Mouse (Mus musculus) forebrain, embryonic 14.5 days (tissue): ENCODE data around the gene Slc25a33. TPM values are rescaled to one million over a fixed set of nuclear protein-coding genes. Genes with fewer than 3 reads are reported as not detected.

Source experiments
- ATAC-seq: fragments of 200-750 bp; cut with Nextera tagmentation; 2 replicates; pipeline ENCODE4 v1.8.0; 2017; ENCODE audit warnings: mild to moderate bottlenecking, moderate library complexity
- DNase-seq: peaks from one replicate; pipeline ENCODE4 v3.0.0-alpha.2; 2015; ENCODE audit warnings: low spot score
- H3K27ac ChIP-seq: fragments of 300-500 bp; sonication (generic); 2 replicates; pipeline ENCODE4 v1.5.1; 2014; ENCODE audit warnings: low read depth, mild to moderate bottlenecking, control low read depth, low read length, moderate library complexity
- H3K27me3 ChIP-seq: fragments of 300-500 bp; sonication (generic); replicated peaks from 2 replicates; pipeline ENCODE4 v1.6.1; 2014; ENCODE audit warnings: low read length, control low read depth, mixed read lengths; ENCODE audit not compliant: control insufficient read depth, insufficient read depth
- H3K36me3 ChIP-seq: fragments of 300-500 bp; sonication (generic); 2 replicates; pipeline ENCODE4 v1.6.1; 2014; ENCODE audit warnings: low read length, control low read depth; ENCODE audit not compliant: control insufficient read depth, insufficient read depth
- H3K4me1 ChIP-seq: fragments of 300-500 bp; sonication (generic); 2 replicates; pipeline ENCODE4 v1.6.1; 2014; ENCODE audit warnings: antibody characterized with exemption, low read length, control low read depth; ENCODE audit not compliant: control insufficient read depth, insufficient read depth
- H3K4me2 ChIP-seq: fragments of 300-500 bp; sonication (generic); 2 replicates; pipeline ENCODE4 v1.6.1; 2014; ENCODE audit warnings: mild to moderate bottlenecking, control low read depth, low read length
- H3K4me3 ChIP-seq: fragments of 300-500 bp; sonication (generic); 2 replicates; pipeline ENCODE4 v1.5.1; 2014; ENCODE audit warnings: low read depth, low read length, control low read depth
- H3K9ac ChIP-seq: fragments of 300-500 bp; sonication (generic); 2 replicates; pipeline ENCODE4 v1.6.1; 2014; ENCODE audit warnings: mild to moderate bottlenecking, low read length, control low read depth, moderate library complexity
- H3K9me3 ChIP-seq: fragments of 300-500 bp; sonication (generic); replicated peaks from 2 replicates; pipeline ENCODE4 v1.6.1; 2016; ENCODE audit warnings: low read length, control low read depth, mixed read lengths; ENCODE audit not compliant: control insufficient read depth
- WGBS: fragments of 180-500 bp; shearing (Covaris S2); extraction: QIAGEN DNeasy Blood & Tissue Kit; methylation state at CpG from one replicate; pipeline ENCODE4 v1.1.7; 2014; 5-methylcytosine and 5-hydroxymethylcytosine counted together
- polyA plus RNA-seq: library from polyadenylated mRNA; unstranded; fragments of >200 nt; fragmentation: Nextera tagmentation; extraction: Ambion mirVana; gene quantifications from 2 replicates; pipeline ENCODE4 v1.2.1, GENCODE M21; 2014

Slc25a33 gene
- polyA plus RNA-seq, 1 experiment from 2014 or later = 20.4 TPM

DNA sequence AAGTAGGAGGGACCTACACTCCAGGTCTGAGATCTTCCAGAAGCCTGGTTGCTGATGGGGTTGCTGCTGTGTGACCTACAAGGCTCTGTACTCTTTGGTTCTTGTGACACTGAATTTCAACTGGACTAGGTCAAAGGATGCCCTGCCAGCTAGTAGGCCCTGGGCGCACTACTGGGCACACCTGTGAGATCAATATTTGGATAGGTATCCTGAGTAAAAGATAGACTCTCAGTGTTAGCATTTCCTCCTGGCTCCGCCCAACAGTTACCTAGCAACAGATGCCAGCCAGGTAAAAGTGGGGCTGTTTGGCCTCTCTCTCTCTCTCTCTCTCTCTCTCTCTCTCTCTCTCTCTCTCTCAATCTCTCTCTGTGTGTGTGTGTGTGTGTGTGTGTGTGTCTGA is 16.9 kb upstream of the Slc25a33 start:
- Histone ChIP-seq H3K9me3 (no peaks in the 10 kb centered on the region), H3K36me3 (no peaks in the 10 kb centered on the region), H3K27ac (no peak overlapping the region), H3K4me1 (no peaks in the 10 kb centered on the region), H3K9ac (no peak overlapping the region), H3K4me3 (no peak overlapping the region), H3K4me2 (no peak overlapping the region), H3K27me3 (no peaks in the 10 kb centered on the region)
- WGBS = 90% methylated on average over 2 of the region's 2 CpGs
- DNase-seq (no peak), ATAC-seq (no peak)

DNA sequence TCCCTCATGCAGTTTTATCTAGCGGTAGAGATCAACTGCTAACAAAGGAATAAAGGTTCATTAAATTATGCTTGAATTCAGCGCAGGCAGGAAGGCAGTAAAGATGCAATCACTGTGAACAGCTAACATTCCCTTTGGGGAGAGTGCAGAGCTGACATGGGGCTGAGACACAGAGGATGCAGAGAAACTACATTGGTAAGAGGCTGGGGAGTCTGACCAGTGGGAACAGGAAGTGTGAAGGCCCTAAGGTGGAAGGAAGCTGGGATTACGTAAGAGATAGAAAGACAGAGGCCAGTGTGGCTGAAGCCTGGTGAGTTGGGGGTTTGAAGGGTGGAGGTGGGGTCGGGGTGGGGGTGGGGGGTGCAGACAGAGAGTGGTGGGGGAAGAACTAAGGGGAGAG is 16.5 kb upstream of the Slc25a33 start:
- ATAC-seq (no peak), DNase-seq (no peak)
- Histone ChIP-seq H3K36me3 (no peaks in the 10 kb centered on the region), H3K4me3 (no peak overlapping the region), H3K27ac (no peak overlapping the region), H3K9me3 (no peaks in the 10 kb centered on the region), H3K27me3 (no peaks in the 10 kb centered on the region), H3K4me1 (no peaks in the 10 kb centered on the region), H3K4me2 (no peak overlapping the region), H3K9ac (no peak overlapping the region)
- WGBS = 78% methylated on average over 4 of the region's 4 CpGs

DNA sequence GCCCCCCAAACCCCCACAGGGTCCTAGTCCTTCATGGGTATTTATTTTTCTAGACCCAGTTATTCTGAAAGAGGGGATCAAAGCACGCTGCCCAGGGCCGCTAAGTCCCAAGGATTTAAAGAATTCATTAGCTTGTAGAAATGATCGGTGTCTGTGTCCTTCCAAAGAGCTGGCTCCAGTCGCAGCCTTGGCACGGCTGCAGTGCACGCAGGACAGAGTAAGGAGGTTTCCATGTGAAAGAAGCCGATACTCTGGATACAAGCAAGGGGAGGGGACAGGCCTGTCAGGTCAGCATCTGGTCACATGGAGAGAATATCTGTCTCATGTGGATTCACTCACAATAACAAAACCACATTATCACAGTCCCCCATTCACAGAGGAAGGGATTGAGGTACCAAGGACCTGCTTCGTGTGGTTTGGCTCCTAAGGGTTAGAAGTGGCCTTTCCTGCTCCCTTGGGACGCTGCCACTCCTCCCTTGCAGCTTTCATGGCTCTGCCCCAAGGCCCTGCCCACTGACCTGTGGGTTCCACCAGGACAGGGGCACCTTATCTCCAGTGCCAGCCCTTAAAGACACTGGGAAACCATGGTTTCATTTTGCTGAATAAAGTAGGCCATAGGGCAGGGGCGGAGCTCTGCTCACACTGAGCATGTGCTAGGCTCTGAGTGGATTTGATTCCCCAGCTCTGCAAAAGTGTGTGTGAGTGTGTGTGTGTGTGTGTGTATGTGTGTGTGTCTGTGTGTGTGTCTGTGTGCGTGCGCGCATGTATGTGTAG is 15.5 kb upstream of the Slc25a33 start:
- H3K27ac ChIP-seq = no peak overlapping the region
- no peak overlapping the region for H3K4me2 ChIP-seq
- no peaks in the 10 kb centered on the region for H3K36me3 ChIP-seq
- no peak overlapping the region for H3K9ac ChIP-seq
- ATAC-seq (no peak), DNase-seq (no peak)
- WGBS = 72% methylated on average over 13 of the region's 13 CpGs
- no peaks in the 10 kb centered on the region for H3K27me3 ChIP-seq
- H3K4me1 ChIP-seq = no peaks in the 10 kb centered on the region
- H3K9me3 ChIP-seq = no peaks in the 10 kb centered on the region
- H3K4me3 ChIP-seq = no peak overlapping the region

DNA sequence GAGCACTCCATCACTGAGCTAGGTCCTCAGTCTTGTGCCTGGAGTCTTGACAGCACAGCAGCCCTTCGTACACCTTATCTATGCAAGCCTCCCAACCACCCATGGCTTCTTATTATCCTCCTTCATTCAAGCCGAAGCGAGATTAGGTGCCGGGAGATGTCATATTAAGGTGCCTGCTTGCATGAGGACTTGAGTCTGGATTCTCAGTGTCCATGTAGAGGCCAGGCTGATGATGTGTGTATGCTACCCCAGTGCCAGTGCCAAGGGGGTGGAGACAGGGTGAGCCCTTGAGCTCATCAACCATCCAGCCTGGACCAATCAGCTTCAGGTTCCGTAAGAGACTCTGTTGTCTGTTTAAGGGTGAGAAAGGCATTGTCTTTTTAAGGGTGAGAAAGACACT is 10.8 kb upstream of the Slc25a33 start:
- DNase-seq (no peak), ATAC-seq (no peak)
- H3K4me2 ChIP-seq = no peak overlapping the region
- H3K9ac ChIP-seq = no peak overlapping the region
- no peak overlapping the region for H3K4me3 ChIP-seq
- H3K4me1 ChIP-seq = no peaks in the 10 kb centered on the region
- H3K27me3 ChIP-seq = no peaks in the 10 kb centered on the region
- 85% methylated on average over 5 of the region's 5 CpGs for WGBS
- H3K36me3 ChIP-seq = no peaks in the 10 kb centered on the region
- H3K27ac ChIP-seq = no peak overlapping the region
- no peaks in the 10 kb centered on the region for H3K9me3 ChIP-seq

DNA sequence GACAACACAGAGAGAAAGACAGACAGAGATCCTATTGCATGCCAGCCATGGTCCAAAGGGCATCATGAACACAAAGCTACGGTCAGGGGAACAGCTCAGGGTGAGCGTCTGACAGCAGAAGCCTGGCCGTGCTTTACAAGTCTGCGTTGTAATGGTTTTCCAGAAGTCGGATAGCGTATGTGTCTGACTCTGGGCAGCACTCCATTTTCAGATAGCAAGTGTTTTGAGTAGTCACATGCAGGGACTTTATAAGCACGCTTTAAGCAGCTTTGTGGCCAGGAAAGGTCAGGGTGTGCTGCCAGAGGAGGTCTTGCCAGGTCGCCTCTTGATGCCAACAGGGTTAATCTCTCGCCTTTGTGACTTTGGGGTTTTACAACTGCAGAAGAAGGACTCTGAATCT is 10.3 kb upstream of the Slc25a33 start:
- Histone ChIP-seq H3K9me3 (no peaks in the 10 kb centered on the region), H3K36me3 (no peaks in the 10 kb centered on the region), H3K4me3 (no peak overlapping the region), H3K27me3 (no peaks in the 10 kb centered on the region; the same call in 1 of the 2 replicates), H3K4me1 (no peaks in the 10 kb centered on the region), H3K27ac (no peak overlapping the region), H3K4me2 (no peak overlapping the region), H3K9ac (no peak overlapping the region)
- 88% methylated on average over 9 of the region's 9 CpGs for WGBS
- no peak for DNase-seq
- ATAC-seq = no peak

DNA sequence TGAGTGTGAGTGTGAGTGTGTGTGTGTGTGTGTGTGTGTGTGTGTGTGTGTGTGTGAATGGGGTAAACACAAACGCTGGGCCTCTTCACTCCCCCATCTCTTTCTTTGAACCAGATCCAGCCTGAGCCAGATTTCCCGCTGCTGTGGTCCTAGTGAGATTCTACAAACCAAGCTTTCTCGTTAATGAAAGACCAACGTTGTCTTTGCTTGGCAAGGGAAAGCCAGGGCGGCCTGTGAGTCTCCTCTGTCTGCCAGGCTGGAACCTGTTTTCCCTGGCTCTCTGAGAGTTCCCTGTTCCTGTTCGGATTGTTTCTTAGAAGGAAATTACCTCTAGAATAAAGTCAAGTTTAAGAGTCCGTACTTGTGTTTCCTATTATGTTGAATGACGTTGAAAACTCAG is 8.9 kb upstream of the Slc25a33 start:
- ATAC-seq (no peak), DNase-seq (no peak)
- Histone ChIP-seq H3K4me2 (no peak overlapping the region), H3K9me3 (no peaks in the 10 kb centered on the region), H3K27ac (no peak overlapping the region), H3K36me3 (no peaks in the 10 kb centered on the region), H3K27me3 (peaks cover 2% of the 10 kb centered on the region; the same call in 1 of the 2 replicates), H3K9ac (no peak overlapping the region), H3K4me3 (no peak overlapping the region), H3K4me1 (no peaks in the 10 kb centered on the region)
- 63% methylated on average over 8 of the region's 8 CpGs for WGBS

DNA sequence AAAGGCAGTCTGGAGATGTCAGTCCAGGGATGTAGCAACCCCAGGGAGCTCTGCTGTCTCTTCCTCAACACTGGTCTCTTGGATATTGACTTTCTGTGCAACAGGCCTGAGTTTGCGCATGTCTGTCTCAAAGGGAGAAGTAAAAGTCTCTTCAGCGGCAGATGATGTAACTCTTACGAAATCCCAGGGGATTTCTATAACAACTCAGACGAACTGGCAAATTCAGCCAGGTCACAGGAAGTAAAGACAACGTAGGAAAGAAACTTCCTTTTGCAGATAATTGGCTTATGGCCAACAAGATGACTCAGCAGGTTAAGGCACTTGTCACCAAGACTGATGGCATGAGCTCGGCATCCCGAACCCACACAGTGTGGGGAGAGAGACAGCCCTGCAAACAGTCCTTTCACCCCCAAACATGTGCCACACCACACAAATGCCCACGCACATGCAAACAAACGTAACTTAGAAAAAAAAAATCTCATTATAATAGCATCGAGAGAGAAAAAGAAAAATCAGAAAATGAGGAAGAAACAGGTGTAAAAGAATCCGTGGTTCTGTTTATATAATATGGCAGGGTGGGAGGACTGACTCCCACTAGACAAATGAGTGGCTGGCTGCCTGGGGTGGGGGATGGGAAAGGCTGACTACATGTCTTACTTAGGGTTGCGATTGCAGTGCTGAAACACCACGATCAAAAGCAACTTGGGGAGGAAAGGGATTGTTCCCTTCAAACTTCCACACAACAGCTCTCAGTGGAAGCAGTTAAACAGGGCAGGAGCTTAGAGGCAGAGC is 6.7 kb upstream of the Slc25a33 start:
- no peak for ATAC-seq

DNA sequence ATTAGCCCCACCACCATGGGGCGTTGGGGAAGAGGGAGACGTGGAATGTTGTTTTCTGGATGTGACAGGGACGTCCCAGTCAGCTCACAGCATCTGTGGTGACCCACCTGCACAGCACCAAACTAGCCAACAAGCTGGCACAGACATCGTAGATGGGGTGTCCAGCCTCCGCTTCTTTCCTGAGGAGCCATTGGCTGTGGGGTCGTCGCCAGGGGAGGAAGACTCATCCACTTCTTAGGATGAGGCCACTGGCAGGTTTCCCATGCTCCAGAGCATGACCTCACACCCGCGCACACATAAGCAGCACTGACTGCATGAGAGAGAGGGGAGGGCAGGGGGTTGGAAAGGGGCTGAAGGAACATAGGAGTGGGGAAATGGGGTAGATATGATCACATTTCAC is 5.9 kb upstream of the Slc25a33 start:
- WGBS = 85% methylated on average over 9 of the region's 9 CpGs
- DNase-seq = no peak

More for the DNA sequence above, 6.7 kb upstream of the Slc25a33 start:
- H3K4me3 ChIP-seq = no peak overlapping the region
- H3K27ac ChIP-seq = no peak overlapping the region
- H3K4me2 ChIP-seq = no peak overlapping the region
- no peaks in the 10 kb centered on the region for H3K4me1 ChIP-seq
- H3K9me3 ChIP-seq = no peaks in the 10 kb centered on the region
- no peaks in the 10 kb centered on the region for H3K36me3 ChIP-seq
- no peak for DNase-seq
- 82% methylated on average over 13 of the region's 13 CpGs for WGBS
- no peak overlapping the region for H3K9ac ChIP-seq
- peaks cover 10% of the 10 kb centered on the region for H3K27me3 ChIP-seq

DNA sequence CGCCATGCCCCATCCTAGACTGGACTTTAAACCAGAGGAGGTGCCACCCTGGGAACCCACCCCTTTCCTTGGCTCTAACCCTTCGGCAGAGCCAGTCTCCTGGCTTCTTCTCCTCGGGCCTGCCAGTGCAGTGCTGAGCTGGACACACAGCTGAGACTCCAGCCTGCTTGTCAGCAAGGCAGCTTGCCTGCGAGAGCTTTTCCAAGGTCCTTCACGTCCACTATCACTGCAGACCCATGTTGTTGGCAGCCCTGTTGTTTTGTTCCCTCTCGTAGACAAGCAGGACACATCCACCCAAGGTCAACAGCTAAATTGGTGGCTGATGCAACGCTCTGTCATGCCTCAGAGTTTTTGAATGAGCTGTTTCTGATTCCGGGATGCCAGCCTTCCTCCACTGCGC is 3.0 kb upstream of the Slc25a33 start:
- no peak overlapping the region for H3K9ac ChIP-seq
- DNase-seq (no peak), ATAC-seq (no peak)
- no peak overlapping the region for H3K4me2 ChIP-seq
- WGBS = 80% methylated on average over 9 of the region's 9 CpGs
- peaks cover 14% of the 10 kb centered on the region for H3K27me3 ChIP-seq
- H3K9me3 ChIP-seq = no peaks in the 10 kb centered on the region
- H3K4me1 ChIP-seq = peaks cover 10% of the 10 kb centered on the region; the same call in 1 of the 2 replicates
- H3K27ac ChIP-seq = no peak overlapping the region
- no peaks in the 10 kb centered on the region for H3K36me3 ChIP-seq
- no peak overlapping the region for H3K4me3 ChIP-seq

More for the DNA sequence above, 5.9 kb upstream of the Slc25a33 start:
- Histone ChIP-seq H3K36me3 (no peaks in the 10 kb centered on the region), H3K4me1 (no peaks in the 10 kb centered on the region), H3K9me3 (no peaks in the 10 kb centered on the region), H3K4me2 (no peak overlapping the region), H3K4me3 (no peak overlapping the region), H3K9ac (no peak overlapping the region), H3K27me3 (peaks cover 10% of the 10 kb centered on the region), H3K27ac (no peak overlapping the region)
- no peak for ATAC-seq
